Mouse (Mus musculus): ENCODE measurements at regions not wholly inside any gene's neighbourhood (a gene's known extent, or its start where the extent isn't known, plus 50 kb on each side); places are given as distances from the start of the nearest gene placed in this dataset.
"Not testable (repeated sequence)": the region's sequence is repeated elsewhere in the genome, so short reads cannot be mapped to it uniquely, and the experiment has no call there.

DNA sequence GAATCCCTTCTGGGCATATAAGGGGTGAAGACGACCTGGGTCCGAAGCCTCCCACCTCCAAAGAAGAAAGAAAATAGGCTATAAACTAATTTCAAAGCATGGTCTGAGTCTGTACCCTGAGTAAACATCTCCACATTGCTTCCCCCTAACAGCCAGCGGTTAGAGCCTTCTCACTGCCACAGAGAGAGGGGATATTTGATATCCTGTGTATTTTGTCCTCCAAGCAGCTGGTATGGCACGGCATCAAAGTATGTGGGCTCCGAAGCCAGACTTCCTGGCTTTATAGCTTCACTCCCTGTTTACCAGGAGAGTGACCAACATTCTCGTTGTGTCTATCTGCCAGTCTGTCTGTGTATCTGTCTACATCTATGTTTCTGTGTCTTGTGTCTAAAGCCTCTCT is 191.7 kb upstream of the Plxna2 start:
- H3K4me1 ChIP-seq (ENCODE audit: control insufficient read depth, insufficient read depth, low read length): no peaks in the 10 kb centered on the region
- H3K4me3 ChIP-seq (replicated peaks; ENCODE audit: control insufficient read depth, low read depth, low read length): no peak overlapping the region
- 79% methylated on average over 6 of the region's 6 CpGs for WGBS
- no peak for TF ChIP-seq POLR2A (IDR thresholded peaks at IDR 0.05; ENCODE audit: borderline replicate concordance, control insufficient read depth, low read depth, low read length)
- TF ChIP-seq CTCF (IDR thresholded peaks at IDR 0.05; ENCODE audit: control insufficient read depth, insufficient read depth, low read length): no peak
- no peak overlapping the region for H3K27ac ChIP-seq (ENCODE audit: control insufficient read depth, insufficient read depth, low read depth, low read length, poor library complexity)

DNA sequence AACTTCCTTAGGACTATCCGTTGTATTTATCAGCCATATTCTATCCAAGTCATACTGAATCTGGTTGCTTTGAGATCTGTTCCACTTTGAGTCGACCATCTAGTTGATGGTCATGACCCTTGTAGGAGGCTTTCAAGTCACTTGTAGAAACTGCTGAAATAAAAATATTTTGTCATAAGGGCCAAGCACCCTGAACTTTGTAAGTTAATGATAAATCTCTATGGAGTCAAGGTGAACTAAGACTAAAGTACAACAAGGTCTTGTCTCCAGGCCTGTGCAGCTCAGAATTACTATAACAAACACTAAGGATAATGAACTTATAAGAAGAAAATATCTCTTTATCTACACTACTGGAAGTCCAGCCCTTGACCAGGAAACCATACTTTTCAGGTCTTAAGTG is 193.8 kb upstream of the Plxna2 start:
- TF ChIP-seq CTCF (IDR thresholded peaks at IDR 0.05; ENCODE audit: control insufficient read depth, insufficient read depth, low read length): no peak
- no peak for TF ChIP-seq POLR2A (IDR thresholded peaks at IDR 0.05; ENCODE audit: borderline replicate concordance, control insufficient read depth, low read depth, low read length)
- H3K27ac ChIP-seq (ENCODE audit: control insufficient read depth, insufficient read depth, low read depth, low read length, poor library complexity): no peak overlapping the region
- H3K4me3 ChIP-seq (replicated peaks; ENCODE audit: control insufficient read depth, low read depth, low read length): no peak overlapping the region
- H3K4me1 ChIP-seq (ENCODE audit: control insufficient read depth, insufficient read depth, low read length): no peaks in the 10 kb centered on the region
- WGBS: 75% methylated on average over 2 of the region's 2 CpGs

DNA sequence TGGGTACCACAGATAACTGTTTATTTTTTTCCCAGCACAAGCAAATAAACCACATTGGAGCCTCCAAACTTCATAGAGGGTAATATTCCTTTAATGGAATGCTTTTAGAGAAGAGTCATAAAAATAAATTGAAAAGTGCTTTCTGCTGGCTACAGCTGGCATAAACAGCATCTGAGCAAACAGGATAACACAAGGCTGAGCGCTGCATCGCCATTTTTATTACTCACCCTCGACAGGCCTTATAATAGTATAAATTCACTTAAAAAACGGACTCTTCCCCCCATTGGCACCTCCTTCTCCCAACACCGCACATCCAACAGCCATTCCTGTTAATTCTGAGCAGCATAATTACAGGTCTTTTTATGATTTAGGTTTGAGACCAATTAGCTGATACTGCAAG is 205.8 kb upstream of the Plxna2 start:
- 72% methylated on average over 5 of the region's 5 CpGs for WGBS
- Histone ChIP-seq H3K4me3 (replicated peaks; ENCODE audit: control insufficient read depth, low read depth, low read length) (no peak overlapping the region), H3K4me1 (ENCODE audit: control insufficient read depth, insufficient read depth, low read length) (no peaks in the 10 kb centered on the region), H3K27ac (ENCODE audit: control insufficient read depth, insufficient read depth, low read depth, low read length, poor library complexity) (no peak overlapping the region)
- no peak for TF ChIP-seq CTCF (IDR thresholded peaks at IDR 0.05; ENCODE audit: control insufficient read depth, insufficient read depth, low read length)
- TF ChIP-seq POLR2A (IDR thresholded peaks at IDR 0.05; ENCODE audit: borderline replicate concordance, control insufficient read depth, low read depth, low read length): no peak

GRCm38 (mm10) chr1:194411788-194412187 is 206.2 kb upstream of the Plxna2 start:
- no peaks in the 10 kb centered on the region for H3K4me1 ChIP-seq (ENCODE audit: control insufficient read depth, insufficient read depth, low read length)
- H3K27ac ChIP-seq (ENCODE audit: control insufficient read depth, insufficient read depth, low read depth, low read length, poor library complexity): no peak overlapping the region
- TF ChIP-seq POLR2A (IDR thresholded peaks at IDR 0.05; ENCODE audit: borderline replicate concordance, control insufficient read depth, low read depth, low read length) (no peak), CTCF (IDR thresholded peaks at IDR 0.05; ENCODE audit: control insufficient read depth, insufficient read depth, low read length) (no peak)
- no peak overlapping the region for H3K4me3 ChIP-seq (replicated peaks; ENCODE audit: control insufficient read depth, low read depth, low read length)
- WGBS: 32% methylated on average over 2 of the region's 2 CpGs

DNA sequence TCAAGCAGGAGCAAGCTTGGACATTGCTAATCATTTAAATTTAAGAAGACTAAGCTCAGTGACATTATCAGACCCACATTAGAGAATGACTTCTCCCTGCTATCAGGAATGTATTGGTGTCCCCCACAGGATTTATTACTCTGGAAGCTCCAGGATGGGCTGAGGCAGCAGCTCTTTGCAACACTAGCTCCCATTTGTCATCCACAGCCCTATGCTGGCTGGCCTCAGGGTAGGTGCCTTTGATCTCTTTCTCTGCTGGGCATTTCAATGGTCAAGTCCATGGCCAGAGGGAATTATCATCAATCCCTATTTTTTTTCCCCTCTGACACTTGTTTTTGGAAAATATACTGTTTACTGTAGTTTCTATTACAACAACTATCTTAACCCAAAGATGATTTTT is 218.7 kb upstream of the Plxna2 start:
- Histone ChIP-seq H3K4me3 (replicated peaks; ENCODE audit: control insufficient read depth, low read depth, low read length) (no peak overlapping the region), H3K27ac (ENCODE audit: control insufficient read depth, insufficient read depth, low read depth, low read length, poor library complexity) (no peak overlapping the region), H3K4me1 (ENCODE audit: control insufficient read depth, insufficient read depth, low read length) (no peaks in the 10 kb centered on the region)
- TF ChIP-seq POLR2A (IDR thresholded peaks at IDR 0.05; ENCODE audit: borderline replicate concordance, control insufficient read depth, low read depth, low read length) (no peak), CTCF (IDR thresholded peaks at IDR 0.05; ENCODE audit: control insufficient read depth, insufficient read depth, low read length) (no peak)

DNA sequence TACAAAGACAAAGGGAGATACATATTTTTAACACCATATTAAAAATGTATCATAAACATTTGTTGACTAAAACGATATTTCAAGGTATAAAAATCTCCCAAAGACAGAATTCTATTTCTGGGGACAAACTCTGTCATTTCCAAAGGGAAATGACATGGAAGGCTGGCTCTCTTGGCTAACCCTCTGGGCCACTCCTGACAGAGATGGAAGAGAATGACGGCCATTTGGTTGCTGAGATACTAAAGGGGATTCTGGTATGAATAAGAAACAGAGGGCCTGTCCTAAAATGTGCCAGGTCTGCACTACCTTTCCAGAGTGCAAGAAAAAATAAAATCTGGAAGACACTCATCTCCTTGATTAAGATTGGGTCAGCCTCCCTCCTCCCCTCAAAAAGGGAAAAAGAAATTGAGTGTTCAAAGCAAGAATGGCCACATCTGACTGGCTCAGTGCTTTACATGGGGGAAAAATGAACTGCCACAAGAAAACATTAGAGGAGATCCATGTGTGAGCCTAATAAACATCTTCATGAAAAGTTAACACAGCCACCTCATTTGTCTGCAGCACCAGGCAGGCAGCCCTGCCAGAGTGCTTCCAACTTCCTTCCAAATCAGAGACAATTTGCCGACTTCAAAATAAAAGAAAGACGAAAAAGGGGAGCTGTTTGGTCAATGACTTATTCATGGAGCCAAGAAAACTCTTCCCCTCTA is 221.1 kb upstream of the Plxna2 start:
- 78% methylated on average over 4 of the region's 4 CpGs for WGBS
- no peak overlapping the region for H3K4me3 ChIP-seq (replicated peaks; ENCODE audit: control insufficient read depth, low read depth, low read length)
- H3K4me1 ChIP-seq (ENCODE audit: control insufficient read depth, insufficient read depth, low read length): no peaks in the 10 kb centered on the region
- TF ChIP-seq POLR2A (IDR thresholded peaks at IDR 0.05; ENCODE audit: borderline replicate concordance, control insufficient read depth, low read depth, low read length): no peak
- TF ChIP-seq CTCF (IDR thresholded peaks at IDR 0.05; ENCODE audit: control insufficient read depth, insufficient read depth, low read length): no peak
- H3K27ac ChIP-seq (ENCODE audit: control insufficient read depth, insufficient read depth, low read depth, low read length, poor library complexity): no peak overlapping the region

DNA sequence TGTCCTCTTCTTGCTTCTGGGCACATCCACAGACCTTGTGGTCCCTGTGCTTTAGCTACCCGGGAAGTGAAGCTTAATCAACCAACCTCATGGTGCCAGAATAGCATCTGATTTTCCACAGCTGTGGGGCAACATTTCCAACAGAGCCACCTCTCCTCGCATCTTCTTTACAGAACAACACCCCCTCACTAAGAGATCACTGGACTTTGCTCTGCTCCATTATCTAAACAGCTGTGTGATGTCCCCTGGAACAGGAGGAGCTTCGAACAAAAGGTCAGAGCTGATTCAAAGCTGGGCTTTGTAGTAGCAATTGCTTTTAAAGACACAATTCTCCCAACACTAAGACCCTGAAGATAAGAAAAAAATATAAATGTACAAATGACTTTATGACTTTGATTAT is 224.3 kb upstream of the Plxna2 start:
- TF ChIP-seq POLR2A (IDR thresholded peaks at IDR 0.05; ENCODE audit: borderline replicate concordance, control insufficient read depth, low read depth, low read length): no peak
- 60% methylated on average over 3 of the region's 3 CpGs for WGBS
- no peak overlapping the region for H3K4me3 ChIP-seq (replicated peaks; ENCODE audit: control insufficient read depth, low read depth, low read length)
- no peaks in the 10 kb centered on the region for H3K4me1 ChIP-seq (ENCODE audit: control insufficient read depth, insufficient read depth, low read length)
- H3K27ac ChIP-seq (ENCODE audit: control insufficient read depth, insufficient read depth, low read depth, low read length, poor library complexity): no peak overlapping the region

GRCm38 (mm10) chr1:194390202-194390601 is 227.8 kb upstream of the Plxna2 start:
- Histone ChIP-seq H3K27ac (ENCODE audit: control insufficient read depth, insufficient read depth, low read depth, low read length, poor library complexity) (no peak overlapping the region), H3K4me1 (ENCODE audit: control insufficient read depth, insufficient read depth, low read length) (no peaks in the 10 kb centered on the region), H3K4me3 (replicated peaks; ENCODE audit: control insufficient read depth, low read depth, low read length) (no peak overlapping the region)
- 80% methylated on average over 2 of the region's 2 CpGs for WGBS
- TF ChIP-seq CTCF (IDR thresholded peaks at IDR 0.05; ENCODE audit: control insufficient read depth, insufficient read depth, low read length) (no peak), POLR2A (IDR thresholded peaks at IDR 0.05; ENCODE audit: borderline replicate concordance, control insufficient read depth, low read depth, low read length) (no peak)

GRCm38 (mm10) chr1:194378135-194378534 is 239.9 kb upstream of the Plxna2 start:
- 49% methylated on average over 1 of the region's 1 CpGs for WGBS
- Histone ChIP-seq H3K4me3 (replicated peaks; ENCODE audit: control insufficient read depth, low read depth, low read length) (no peak overlapping the region), H3K27ac (ENCODE audit: control insufficient read depth, insufficient read depth, low read depth, low read length, poor library complexity) (no peak overlapping the region), H3K4me1 (ENCODE audit: control insufficient read depth, insufficient read depth, low read length) (no peaks in the 10 kb centered on the region)
- no peak for TF ChIP-seq CTCF (IDR thresholded peaks at IDR 0.05; ENCODE audit: control insufficient read depth, insufficient read depth, low read length)

DNA sequence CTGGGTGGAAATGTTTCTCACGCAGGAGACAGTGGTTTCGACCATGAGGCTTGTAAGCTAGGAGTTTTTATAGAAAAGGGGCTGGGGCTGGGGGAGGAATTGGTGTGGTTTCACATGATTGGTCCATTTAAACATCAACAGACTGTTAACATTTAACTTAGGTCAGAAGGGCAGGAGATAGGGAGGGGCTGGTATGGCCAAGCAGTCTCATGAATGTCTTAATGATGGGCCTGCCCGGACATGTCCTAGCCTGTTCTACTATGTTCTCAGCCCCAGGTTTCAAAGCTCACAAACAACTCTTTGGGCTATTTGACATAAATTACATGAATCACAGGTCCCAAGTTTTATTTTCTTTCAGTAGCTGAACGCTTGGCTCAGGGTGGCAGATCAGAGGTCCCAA is 244.5 kb upstream of the Plxna2 start:
- H3K4me1 ChIP-seq (ENCODE audit: control insufficient read depth, insufficient read depth, low read length); H3K27ac ChIP-seq (ENCODE audit: control insufficient read depth, insufficient read depth, low read depth, low read length, poor library complexity); H3K4me3 ChIP-seq (replicated peaks; ENCODE audit: control insufficient read depth, low read depth, low read length): not testable (repeated sequence)
- 82% methylated on average over 4 of the region's 4 CpGs for WGBS
